Mouse (Mus musculus): ENCODE data around the gene Prkcz.
A peak's percentile ranks its signal among the peaks of the same experiment; 100 is the strongest.

The Prkcz gene

DNA sequence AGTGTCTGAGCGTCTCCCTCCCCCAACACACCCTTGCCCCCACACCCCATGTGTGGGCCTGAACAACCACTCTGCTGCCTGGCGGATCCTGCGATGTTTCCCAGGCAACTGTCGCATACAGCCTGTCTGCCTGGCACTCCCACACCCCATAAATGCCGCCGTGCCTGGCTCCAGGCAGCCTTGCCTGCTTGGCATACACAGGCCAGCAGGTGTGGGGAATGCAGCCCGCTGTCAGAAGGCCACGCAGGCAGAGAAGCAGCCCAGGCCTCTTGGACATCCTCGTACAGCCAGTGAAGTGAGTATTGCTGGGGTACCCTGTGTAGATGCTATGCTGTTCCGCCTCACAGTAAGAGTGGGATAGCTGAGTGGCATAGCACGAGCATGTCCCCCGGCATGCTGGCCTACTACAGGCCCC lies 114.5 kb downstream of the Prkcz start:
- DNase-seq (ENCODE audit: low read depth, low spot score), result no peak

DNA sequence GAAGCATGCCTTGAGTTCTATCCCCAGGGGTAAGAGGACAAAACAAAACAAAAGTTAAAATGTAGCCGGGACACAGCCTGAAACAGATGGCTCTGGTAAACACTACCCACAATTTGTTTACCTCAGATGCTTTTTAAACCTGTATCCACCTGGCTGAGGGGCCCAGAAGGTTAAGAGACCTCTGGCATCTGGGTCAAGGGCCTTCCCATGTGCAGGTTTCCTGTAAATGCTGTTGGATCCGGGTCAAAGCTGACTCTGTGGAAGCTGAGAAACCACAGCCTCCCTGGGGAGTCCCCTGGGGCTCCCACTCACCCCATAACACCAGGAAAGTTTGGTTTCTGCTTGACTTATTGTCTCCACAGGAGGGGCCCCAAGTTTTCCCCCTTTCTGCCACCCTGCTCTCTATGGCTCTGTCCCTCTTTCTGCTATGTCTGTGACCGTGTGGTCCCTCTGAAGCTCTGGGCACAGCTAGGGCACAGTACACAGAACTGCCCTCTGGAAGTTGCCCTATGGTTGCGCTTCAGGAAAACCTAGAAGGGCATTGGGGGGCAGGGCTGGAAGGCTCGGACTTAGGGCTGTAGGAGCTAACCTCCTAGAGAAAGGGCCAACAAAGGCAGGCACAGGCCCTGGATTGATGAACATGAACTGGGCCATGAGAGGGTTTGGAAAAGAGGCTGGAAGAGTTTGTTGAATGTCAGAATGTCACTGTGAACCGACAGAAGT lies 115.2 kb downstream of the Prkcz start:
- no peak for DNase-seq (ENCODE audit: low read depth, low spot score)

DNA sequence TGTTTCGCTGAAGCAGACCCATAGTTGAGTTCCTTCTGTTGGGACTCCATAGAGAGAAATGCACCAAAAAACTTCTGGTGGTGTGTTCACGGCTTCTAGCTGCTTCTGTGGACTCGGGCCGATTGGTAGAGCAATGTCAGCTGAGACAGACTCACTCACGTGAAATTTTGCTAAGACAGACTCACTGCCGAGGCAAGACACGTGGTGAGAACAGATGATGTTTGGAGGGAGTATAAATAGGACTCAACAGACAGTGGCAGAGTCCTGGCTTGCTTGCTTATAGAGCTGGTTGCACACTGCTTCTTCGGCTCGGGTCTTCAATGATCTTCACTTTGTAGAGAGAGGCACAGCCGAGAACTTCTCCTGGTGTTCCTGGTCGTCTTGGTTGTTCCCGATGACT lies 117.9 kb downstream of the Prkcz start:
- no peak for DNase-seq (ENCODE audit: low read depth, low spot score)

DNA sequence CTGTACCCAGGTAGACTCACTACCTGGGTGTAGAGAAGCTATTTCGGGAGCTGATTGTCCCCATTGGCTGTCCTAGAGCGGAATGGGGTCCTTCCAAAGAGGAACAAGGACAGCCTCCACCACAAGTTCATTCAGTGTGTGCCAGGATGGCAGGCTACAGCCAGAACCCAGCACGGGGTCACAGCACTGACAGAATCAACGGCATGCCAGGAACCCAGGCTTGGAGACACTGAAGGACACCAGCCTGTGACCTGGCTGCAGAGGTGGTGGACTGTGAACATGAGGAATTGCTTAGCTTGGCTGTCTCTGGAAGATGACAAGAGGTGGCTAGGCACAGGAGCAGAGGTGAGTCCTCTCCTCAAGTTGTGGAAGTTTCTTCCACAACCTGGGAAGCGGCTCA lies 118.9 kb downstream of the Prkcz start:
- DNase-seq (ENCODE audit: low read depth, low spot score), result no peak

DNA sequence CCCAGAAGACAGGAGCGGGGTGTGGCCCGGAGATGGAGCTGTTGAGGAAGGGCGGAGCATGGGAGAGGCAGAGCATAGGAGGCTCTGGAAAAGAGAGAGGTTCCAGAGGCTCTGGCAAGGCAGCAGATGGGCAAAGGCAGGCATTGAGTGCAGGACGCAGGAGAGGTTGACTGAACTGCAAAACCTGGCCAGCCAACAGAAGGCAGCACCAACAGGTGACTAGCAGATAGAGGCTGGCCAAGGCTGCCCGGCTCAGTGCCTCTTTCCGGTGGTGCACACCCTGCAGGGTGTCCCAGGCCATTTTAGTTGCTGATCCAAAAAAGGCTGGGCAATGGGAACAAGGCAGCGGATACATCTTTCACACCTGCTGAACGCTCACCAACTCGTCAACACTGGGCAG lies 119.4 kb downstream of the Prkcz start:
- no peak for DNase-seq (ENCODE audit: low read depth, low spot score)

DNA sequence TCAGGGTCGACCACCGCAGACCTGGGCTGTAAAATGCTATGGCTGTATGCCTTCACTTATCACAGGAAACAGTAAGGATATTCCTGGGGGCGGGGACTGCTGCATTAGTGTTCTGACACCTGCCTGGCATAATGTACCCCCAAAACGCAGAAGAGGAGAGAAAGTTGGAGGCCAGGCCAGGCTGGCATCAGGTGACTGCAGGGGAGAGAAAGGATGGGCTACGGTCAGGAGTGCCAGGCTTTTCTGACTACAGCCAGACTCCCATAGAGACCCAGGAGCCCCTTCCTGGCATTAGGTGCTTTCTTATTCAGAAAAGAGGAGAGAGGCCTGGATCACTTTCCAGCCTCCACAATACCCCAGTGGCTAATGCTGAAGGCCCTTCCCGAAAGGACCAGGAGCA lies 121.7 kb downstream of the Prkcz start:
- DNase-seq (ENCODE audit: low read depth, low spot score), result no peak

DNA sequence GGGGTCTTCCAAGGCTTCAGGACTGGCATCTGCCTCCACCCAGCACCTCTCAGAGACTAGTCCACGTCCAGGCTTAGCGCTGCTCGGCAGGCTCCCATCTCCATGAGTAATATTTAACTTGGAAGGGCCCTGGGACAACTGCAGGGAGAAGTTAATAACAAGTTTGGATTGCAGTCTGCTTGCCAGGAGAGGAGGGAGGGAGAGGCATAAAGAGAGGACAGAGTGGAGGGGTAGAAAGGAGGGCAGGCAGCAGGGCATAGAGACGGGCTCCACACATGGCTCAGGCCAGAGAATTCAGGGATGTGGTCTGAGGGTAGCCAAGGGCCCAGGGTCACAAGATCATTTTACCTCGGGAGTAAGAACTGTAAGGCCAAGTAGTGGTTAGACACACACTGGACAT lies 122.9 kb downstream of the Prkcz start:
- DNase-seq (ENCODE audit: low read depth, low spot score), result no peak

DNA sequence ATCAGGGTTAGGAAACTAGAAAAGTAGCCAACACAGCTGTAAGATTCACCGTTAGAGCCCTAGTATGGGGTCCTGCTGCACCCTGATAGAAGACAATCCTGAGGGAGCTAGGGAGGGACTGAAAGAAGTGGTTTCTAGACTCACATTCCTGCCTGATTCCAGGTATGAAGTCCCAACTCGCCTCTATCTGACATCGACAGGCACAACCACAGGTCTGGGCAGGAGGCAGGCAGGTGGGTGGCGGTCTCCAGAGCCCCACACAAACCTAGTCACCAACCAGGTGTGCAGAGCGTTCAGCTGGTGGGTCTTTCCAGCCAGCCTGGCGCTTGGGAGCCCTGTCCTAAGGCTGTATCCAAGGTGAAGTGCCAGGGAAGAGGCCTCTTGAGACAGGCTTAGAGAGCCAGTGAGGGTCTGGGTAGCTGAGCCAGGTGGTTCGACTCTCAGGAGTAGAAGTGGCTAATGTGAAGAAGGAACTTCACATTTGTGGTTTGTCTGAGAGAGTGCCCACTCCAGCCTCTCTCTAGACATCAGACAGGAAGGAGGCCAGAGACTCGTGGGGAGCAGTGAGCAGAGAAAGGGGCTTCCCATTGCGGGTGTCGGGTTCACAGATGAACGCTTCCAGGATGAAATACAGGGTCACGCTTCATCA lies 124.3 kb downstream of the Prkcz start:
- DNase-seq (ENCODE audit: low read depth, low spot score), result no peak

DNA sequence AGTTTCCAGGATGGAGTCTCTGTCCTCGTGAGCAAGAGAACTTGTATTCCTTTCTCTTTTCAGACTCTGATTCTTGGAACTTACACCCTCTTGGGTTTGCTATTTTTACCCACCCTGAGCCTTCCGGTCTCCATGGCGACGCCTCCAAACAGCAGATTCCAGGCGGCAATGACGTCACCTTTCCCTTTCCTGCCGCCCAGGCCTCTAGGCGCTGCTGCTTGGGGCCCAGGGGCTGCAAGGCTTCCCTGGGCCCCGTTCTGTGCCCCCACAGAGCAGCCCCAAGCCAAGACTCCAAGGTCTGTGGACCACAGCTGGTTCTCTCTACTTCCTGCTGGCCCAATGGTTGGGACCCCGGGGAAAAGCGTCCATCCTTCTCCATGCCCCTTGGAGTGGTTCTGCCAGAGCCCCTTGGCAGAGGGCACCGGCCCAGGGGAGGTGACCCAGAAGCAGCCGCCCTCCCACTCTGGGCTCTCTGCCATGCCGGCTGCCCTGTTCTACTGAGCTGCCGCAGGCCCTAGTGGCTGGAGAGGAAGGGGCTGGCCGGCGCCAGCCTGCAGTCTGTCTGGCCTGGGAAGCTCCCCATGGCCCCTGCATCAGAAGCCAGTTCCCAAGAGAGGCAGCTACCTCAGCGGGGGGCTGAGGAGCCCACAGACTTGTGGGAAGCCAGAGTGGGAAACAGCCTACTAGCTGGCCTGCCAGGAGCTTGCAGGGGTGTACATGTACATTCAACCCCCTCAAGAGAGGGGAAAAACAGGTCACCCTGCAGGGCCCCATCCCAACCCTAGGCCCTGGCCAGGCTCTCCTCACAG lies 125.6 kb downstream of the Prkcz start:
- no peak for DNase-seq (ENCODE audit: low read depth, low spot score)

DNA sequence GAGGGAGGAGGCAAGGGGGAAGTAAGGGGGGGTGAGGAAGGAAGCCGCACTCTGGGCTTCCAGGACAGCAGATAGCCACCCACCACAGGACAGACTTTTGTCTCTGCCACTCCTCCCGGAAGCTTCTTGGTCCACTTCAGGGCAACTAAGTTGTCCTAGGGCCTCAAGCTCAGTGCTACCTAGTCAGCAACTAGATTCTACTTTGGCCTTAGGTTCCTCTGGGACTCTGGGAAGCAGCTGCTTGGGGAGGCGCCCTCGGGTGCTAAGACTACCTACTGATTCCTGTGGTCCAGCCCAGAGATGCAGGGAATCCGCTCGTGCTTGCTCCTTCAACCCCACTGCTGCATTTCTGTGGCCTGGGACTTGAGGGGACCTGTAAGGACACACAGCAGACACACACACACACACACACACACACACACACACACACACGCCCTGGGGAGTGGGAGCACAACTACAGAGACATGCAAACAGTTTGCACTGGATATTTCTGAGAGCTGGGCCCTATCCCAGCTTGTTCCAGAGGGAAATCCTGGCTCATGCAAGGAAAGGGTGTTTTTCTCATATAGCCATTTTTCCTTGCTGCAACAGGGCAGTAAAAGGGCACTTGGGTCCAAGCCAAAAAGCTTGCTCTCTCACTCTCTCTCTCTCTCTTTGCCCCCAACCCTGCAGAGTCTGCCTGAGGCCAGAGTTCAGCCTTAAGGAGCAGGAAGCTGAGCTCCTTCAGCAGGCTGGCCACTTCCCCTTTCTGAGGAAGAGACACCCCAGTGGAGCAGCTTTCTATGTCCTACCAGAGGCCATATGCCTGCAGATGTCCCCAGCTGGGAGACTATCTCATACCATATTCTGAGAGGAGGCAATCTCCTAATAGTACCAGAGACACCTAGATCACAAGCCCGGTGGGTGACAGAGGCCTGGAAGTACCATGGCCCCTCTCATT lies 126.5 kb downstream of the Prkcz start:
- DNase-seq (ENCODE audit: low read depth, low spot score), result no peak

DNA sequence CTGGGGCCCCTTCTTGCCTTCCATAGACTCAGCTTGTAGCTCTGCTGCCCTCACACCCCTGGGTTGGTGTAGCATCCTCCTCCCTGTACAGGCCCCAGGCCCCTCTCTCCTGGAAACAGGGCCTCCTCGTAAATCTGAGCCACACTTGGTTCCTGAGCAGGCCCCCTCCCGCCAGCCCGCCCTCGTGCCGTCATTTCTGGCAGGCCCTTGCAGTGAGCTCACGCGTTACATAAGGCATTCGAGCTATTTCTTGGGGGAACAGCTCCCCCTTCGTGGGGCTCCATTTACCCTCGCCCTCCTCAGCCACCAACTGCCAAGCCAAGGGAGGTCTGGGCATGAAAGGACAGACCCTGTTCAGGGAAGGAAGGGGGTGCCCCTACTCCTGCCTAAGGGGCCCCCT lies 127.3 kb downstream of the Prkcz start:
- no peak for DNase-seq (ENCODE audit: low read depth, low spot score)

DNA sequence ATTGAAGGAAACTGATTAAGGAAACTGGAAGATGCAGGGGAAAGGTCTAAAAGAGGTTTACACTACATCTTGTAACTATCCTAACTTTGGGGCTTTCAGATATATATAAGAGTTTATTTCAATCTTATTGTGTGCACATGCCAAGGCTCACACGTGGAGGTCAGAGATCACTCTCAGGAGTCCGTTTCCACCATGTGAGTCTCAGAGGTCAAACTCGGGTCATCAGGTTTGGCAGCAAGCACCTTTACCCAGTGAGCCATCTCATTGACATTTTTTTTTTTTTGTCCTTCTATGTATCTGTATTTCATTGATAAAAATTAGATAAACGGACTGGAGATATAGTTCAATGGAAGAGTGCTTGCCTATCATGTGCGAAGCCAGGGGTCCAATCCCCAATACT lies 132.7 kb downstream of the Prkcz start:
- DNase-seq (ENCODE audit: low read depth, low spot score), result no peak

DNA sequence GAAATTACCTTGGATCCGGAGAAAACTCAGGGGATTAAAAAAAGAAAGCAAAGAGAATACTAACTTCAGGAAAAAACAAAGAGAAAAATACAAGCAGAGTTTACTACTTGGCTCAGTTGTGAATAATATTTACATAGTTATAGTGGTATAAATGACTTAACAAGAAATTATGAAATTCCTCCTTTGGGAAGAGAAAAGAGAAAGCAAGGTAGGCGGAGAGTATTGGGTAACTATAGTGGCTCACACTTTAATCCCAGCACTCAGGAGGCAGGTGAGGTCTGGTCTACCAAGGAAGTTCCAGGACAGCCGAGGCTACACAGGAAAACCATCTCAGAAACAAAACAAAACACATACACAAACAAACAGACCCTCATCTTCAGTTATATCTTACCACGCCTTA lies 133.2 kb downstream of the Prkcz start:
- DNase-seq (ENCODE audit: low read depth, low spot score), result no peak

DNA sequence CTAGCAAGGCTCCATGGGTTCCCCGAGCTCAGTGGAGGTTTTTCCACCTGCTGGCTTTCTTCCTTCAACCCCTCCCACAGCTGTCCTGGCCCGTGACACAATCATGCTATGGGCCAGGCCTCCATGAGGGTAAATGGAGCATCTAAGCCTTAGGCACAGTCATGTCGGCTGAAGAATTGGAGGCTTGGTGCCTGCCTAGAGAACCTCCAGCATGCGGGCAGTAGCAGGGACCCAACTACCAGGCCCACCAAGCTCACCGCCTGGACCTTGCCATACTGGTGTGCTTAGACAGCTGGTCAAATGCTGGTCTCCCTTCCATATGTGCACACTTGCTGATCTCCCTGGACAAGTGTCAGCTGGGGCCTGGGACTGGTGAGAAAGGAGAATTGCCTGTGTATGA lies 135.2 kb downstream of the Prkcz start:
- no peak for DNase-seq (ENCODE audit: low read depth, low spot score)

DNA sequence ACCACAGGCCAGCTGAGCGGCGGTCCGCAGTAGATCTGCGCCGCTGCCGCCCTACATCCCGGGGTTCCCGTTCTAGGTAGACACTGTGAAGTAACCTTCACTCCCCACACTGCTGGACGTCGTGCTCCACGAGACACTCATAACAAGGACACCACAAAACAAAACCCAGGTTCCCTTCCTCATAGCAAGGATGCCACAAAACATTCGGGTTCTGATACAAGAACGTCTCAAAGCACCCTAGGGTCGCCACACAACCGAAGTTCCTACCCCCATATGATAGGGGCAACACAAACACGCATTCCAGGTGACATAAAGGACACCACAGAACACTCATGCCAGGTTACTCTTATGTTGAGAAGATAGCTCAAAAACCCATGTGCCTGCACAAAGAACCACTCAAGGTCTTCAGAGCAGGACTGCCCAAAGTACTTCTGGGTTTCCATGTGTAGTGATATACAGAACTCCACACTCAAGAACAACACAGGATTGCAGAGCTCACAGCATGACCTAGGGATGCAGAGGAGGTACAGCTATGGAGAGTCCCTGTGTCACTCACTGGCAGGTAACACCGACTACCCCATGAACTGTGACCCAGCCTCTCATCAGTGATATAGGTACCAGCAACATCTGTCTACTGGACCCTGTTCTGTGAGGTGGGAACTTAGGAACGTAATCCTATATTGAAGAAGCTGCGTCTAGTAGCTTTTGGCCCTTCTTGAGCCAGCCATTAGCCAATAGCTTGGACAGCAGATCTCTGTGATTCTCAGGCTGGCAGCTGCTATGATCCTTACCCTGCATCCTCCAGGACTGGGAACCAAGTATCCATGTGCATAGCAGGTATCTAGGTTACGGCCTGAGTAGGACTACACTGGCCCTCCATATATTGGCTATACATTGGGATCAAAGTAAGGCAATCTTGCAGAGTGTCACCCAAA lies 137.3 kb downstream of the Prkcz start:
- no peak for DNase-seq (ENCODE audit: low read depth, low spot score)

DNA sequence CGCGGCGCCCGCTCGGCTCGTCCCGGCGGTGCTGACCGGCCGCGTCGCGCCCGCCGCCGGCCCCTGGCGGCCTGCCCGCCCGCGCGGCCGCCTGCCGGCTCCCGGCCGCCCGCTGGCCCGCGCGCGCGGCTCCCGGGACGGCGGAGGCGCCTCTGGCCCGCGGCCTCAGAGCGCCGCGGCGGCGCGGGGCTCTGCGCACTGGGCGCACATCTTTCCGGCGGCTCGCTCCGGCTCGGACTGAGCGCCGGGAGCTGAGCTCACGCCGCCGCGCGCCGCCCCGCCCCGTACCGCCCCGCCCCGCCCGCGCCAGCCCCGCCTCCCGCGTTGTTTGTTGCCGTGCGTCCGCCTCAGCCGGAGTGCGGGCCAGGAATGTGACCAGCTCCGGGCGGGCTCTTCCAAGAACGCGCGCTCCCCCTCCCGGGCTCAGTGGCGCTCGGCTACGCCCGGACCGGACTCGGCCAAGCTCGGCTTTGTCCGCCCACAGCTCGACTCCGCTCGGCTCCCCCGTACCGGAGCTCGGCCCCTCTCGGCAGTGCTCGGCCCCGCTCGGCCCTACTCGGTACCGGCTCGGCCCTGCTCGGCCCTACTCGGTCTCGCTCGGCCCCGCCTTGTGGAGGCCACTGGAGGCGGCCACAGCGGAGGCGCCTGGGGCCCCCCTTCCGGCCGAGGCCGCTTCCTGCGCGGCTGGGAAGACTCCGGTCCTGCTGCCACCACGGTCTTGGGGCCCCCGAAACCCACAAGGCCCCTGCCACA lies 138.1 kb downstream of the Prkcz start:
- DNase-seq (ENCODE audit: low read depth, low spot score), result peak; percentile 98

DNA sequence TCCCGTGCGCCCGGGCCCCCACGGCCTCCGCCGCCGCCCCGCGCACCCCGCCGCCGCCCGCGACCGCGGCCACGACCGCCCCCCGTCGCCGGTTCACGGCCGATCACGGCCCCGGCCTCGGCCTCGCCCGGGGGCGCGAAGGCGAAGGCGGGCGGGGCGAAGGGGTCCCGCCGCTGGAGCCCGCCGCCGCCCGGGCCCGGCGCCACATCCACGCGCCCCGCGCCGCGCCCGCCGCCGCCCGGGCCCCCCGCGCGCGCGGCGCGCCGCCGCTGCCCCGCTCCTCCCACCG lies 138.7 kb downstream of the Prkcz start, which contains the start of gene Ski:
Ski (minus strand) TSS at position 41 of the 289 bp plus-strand sequence.
- no peak for DNase-seq (ENCODE audit: low read depth, low spot score)

DNA sequence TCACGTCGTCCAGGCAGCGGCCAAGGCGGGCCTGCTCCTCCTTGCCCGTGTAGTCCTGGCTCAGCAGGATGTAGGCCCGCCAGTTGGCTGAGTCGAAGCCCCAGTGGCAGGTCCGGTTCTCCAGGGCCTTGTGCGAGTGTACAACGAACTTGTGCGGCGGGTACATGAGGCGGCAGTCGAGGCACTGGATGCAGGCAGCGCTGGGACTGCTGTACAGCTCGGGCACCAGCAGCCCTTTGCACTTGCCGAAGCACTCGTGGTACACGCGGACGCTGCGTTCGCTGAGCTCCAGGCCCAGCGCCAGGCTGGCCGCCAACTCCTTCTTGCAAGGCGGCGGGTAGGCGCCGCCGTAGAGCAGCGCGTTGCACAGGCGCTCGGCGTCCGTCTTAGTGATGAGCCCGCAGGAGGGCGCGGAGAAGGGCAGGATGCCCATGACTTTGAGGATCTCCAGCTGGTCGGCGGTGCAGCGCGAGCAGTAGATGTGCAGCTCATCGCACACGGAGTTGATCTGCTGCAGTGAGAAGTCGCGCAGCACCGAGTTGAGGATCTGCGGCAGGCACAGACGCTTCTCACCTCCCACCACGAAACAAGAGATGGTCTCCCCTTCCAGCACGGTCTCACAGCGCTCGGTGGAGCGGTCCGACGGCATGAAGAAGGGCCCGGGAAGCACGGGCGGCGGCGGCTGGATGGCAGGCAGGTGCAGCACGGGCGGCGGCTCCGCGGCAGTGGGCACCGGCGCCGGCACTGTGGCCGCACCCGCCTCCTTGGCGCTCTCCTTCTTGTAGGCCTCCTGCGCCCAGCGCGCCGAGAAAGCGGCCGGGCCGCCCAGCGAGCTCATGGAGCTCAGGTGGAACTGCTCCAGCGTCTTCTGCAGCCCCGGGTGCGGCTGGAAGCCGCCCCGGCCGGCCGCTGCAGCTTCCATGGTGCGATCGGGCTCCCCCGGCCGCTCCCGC lies 139.3 kb downstream of the Prkcz start:
- DNase-seq (ENCODE audit: low read depth, low spot score), result peak; percentile 43

DNA sequence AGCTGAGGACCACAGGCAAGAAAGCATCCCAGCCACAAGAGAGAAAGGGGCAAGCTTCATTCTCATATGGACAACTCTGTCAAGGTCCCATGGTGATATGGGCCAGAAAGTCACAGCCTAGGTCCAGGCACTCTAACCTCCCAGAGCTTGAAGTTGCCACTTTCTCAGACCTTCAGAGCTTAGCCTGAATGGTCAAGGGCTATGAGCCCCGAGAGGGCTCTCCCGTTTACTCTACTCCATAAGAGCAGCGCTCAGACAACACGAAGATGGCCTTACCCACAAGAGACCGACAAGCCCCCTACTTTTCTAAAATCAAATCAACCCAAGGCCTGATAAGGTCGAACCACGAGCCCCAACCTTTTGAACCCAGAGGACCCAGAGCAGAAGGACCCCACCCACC lies 140.1 kb downstream of the Prkcz start:
- no peak for DNase-seq (ENCODE audit: low read depth, low spot score)
